Mouse (Mus musculus) ES-Bruce4 (cell line): ENCODE measurements at regions not wholly inside any gene's neighbourhood (a gene's known extent, or its start where the extent isn't known, plus 50 kb on each side); places are given as distances from the start of the nearest gene placed in this dataset.

Experiments used
- CTCF ChIP-seq: IDR thresholded peaks from one replicate; pipeline ENCODE4 v1.8.1; 2011; ENCODE audit warnings: low read depth, low read length
- POLR2A ChIP-seq: IDR thresholded peaks from one replicate; pipeline ENCODE4 v1.8.1; 2011; ENCODE audit warnings: low read length; ENCODE audit not compliant: insufficient read depth

DNA sequence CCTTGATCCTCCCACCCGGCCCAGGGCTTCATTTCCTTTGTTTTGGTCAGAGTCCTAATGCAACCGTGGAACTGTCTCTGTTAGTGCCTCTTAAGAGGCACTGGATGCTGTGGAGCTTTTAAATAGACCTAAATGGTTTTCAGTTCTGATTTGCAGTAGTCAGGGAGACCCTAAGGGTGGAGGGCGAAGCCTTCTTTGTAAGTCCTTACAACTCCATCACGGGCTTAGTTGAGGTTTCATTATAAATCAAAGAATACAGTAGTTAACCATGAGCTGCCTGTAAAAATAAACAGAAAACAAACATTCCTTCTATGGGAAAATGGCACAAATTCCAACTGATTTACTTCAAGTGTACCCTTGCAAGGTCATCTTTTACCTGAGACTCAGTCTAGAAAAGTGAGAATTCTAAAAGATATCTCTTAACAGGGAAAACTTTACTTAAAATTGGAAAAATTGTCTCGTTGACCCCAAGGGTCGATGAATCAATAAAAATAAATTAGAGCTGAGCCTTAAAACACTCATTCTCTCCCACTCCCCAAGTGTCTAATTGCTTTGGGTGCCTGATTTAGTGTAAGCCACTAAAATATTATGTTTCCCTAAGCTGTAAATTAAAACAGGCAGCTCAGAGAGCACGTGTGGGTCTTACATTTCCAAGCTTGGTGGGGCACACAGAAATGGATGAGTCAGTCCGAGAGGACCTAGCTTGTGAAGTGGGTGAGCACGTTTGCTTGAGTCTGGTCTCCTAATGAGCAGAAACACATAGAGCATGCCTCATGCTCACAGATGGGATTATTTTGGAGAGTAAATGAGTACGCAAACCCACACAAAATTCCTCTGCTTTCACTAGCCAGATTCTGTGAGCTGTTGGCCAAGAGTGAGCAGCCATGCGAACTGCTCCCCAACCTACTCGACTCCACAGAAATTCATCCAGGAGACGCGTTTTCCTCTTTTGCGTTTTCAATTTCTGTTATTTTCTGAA lies 343.3 kb downstream of the Klf5 start:
- no peak for TF ChIP-seq CTCF
- TF ChIP-seq POLR2A: no peak
